Comparison of ENCODE assay signal across 24 mouse cellular contexts in the genomic region with DNA sequence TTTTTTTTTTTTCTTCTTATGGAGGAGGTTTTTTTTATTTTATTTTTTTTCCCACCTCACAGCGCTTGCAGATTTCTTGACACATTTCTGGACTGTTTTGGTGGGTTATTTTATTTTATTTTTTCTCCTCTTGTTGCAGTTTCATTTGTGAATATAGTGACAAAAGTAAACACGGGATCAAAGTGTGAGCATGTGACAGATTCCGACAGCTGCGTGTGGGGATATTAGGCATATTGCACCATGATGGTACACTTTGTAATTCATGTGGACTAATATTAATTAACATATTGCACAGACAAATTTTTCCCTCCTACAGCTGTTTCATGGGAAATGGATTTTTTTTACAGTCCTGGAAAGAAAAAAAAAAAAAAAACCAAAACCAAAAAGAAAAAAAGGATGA.
A peak's percentile ranks its signal among the peaks of the same experiment; 100 is the strongest.
DNase-seq lines count a peak whose midpoint lies in the region; ATAC-seq lines count a peak whose summit lies in the region.
"Had no signal": no experiment of that assay in that cellular context is flagged by ENCODE, and none has a peak within 500 bp of the region (broad histone marks: within the 10 kb centered on the region; RNA-seq: fewer than 3 reads in every experiment).

No protein-coding gene starts in this region.

- peak overlapping the region; percentile 26 for H3K4me2 ChIP-seq in embryonic facial prominence, embryonic 14.5 days (ENCODE audit: low read depth, low read length)
- H3K4me2 ChIP-seq in intestine, embryonic 15.5 days (replicated peaks): 0 out of 2 replicates have a peak overlapping the region, but pooled peaks have one; percentile 19
- no peak overlapping the region for H3K4me2 ChIP-seq in intestine, embryonic 16.5 days (ENCODE audit: low read depth, low read length)
- H3K4me2 ChIP-seq in neural tube, embryonic 13.5 days: peak overlapping the region; percentile 30
- peak overlapping the region; percentile 17; the same call in 1 of the 2 replicates for H3K4me2 ChIP-seq in neural tube, embryonic 15.5 days
- H3K4me2 ChIP-seq: heart, embryonic 12.5 days; liver, embryonic 13.5 days; lung, embryonic 14.5 days had no signal

- no peak overlapping the region for H3K9ac ChIP-seq in embryonic facial prominence, embryonic 14.5 days (ENCODE audit: low read depth, low read length)
- no peak overlapping the region for H3K9ac ChIP-seq in intestine, embryonic 15.5 days
- no peak overlapping the region for H3K9ac ChIP-seq in intestine, embryonic 16.5 days (ENCODE audit: low read depth, low read length)
- no peak overlapping the region for H3K9ac ChIP-seq in neural tube, embryonic 13.5 days
- H3K9ac ChIP-seq in neural tube, embryonic 15.5 days (replicated peaks): no peak overlapping the region
- H3K9ac ChIP-seq: heart, embryonic 12.5 days; liver, embryonic 13.5 days; lung, embryonic 14.5 days had no signal

- WGBS in embryonic facial prominence, embryonic 14.5 days: 77% methylated on average over 4 of the region's 4 CpGs
- 90% methylated on average over 4 of the region's 4 CpGs for WGBS in embryonic facial prominence, embryonic 10.5 days
- WGBS in intestine, embryonic 15.5 days: 87% methylated on average over 4 of the region's 4 CpGs
- 85% methylated on average over 4 of the region's 4 CpGs for WGBS in intestine, embryonic 16.5 days
- WGBS in neural tube, embryonic 13.5 days: 82% methylated on average over 4 of the region's 4 CpGs
- 79% methylated on average over 4 of the region's 4 CpGs for WGBS in neural tube, embryonic 15.5 days

- no peak for ATAC-seq in embryonic facial prominence, embryonic 14.5 days (ENCODE audit: low read depth)
- no peak for ATAC-seq in intestine, embryonic 15.5 days
- no peak for ATAC-seq in intestine, embryonic 16.5 days
- no peak for ATAC-seq in neural tube, embryonic 13.5 days (ENCODE audit: low read depth)
- no peak for ATAC-seq in neural tube, embryonic 15.5 days (ENCODE audit: low FRiP score)
- ATAC-seq: hindbrain, postnatal 0 days had no signal

- no peak overlapping the region for H3K4me3 ChIP-seq in embryonic facial prominence, embryonic 14.5 days (ENCODE audit: low read depth, low read length)
- H3K4me3 ChIP-seq in embryonic facial prominence, embryonic 10.5 days: no peak overlapping the region
- H3K4me3 ChIP-seq in intestine, embryonic 15.5 days (replicated peaks): no peak overlapping the region
- no peak overlapping the region for H3K4me3 ChIP-seq in intestine, embryonic 16.5 days (ENCODE audit: low read length)
- no peak overlapping the region for H3K4me3 ChIP-seq in neural tube, embryonic 13.5 days
- H3K4me3 ChIP-seq in neural tube, embryonic 15.5 days (replicated peaks): no peak overlapping the region
- H3K4me3 ChIP-seq: erythroblast, embryonic 14.5 days; heart, embryonic 12.5 days; hindbrain, embryonic 10.5 days; liver, embryonic 13.5 days had no signal

- no peaks in the 10 kb centered on the region for H3K4me1 ChIP-seq in embryonic facial prominence, embryonic 14.5 days (ENCODE audit: control insufficient read depth, insufficient read depth, low read length)
- H3K4me1 ChIP-seq in embryonic facial prominence, embryonic 10.5 days: no peaks in the 10 kb centered on the region
- no peaks in the 10 kb centered on the region for H3K4me1 ChIP-seq in intestine, embryonic 15.5 days (replicated peaks)
- H3K4me1 ChIP-seq in intestine, embryonic 16.5 days (ENCODE audit: control insufficient read depth, insufficient read depth, low read length): no peaks in the 10 kb centered on the region
- H3K4me1 ChIP-seq in neural tube, embryonic 13.5 days (replicated peaks): no peaks in the 10 kb centered on the region; the same call in 1 of the 2 replicates
- no peaks in the 10 kb centered on the region for H3K4me1 ChIP-seq in neural tube, embryonic 15.5 days
- H3K4me1 ChIP-seq: heart, embryonic 12.5 days; hindbrain, embryonic 10.5 days; liver, embryonic 13.5 days had no signal

- H3K36me3 ChIP-seq in embryonic facial prominence, embryonic 14.5 days (ENCODE audit: control insufficient read depth, insufficient read depth, low read length): no peaks in the 10 kb centered on the region
- no peaks in the 10 kb centered on the region for H3K36me3 ChIP-seq in embryonic facial prominence, embryonic 10.5 days (replicated peaks)
- no peaks in the 10 kb centered on the region for H3K36me3 ChIP-seq in intestine, embryonic 15.5 days
- H3K36me3 ChIP-seq in intestine, embryonic 16.5 days (ENCODE audit: control insufficient read depth, insufficient read depth, low read length): no peaks in the 10 kb centered on the region
- H3K36me3 ChIP-seq in neural tube, embryonic 13.5 days: no peaks in the 10 kb centered on the region
- H3K36me3 ChIP-seq in neural tube, embryonic 15.5 days: no peaks in the 10 kb centered on the region
- H3K36me3 ChIP-seq: heart, embryonic 12.5 days; hindbrain, embryonic 10.5 days; liver, embryonic 13.5 days had no signal

- H3K27me3 ChIP-seq in embryonic facial prominence, embryonic 14.5 days (replicated peaks; ENCODE audit: control insufficient read depth, insufficient read depth, low read length): no peaks in the 10 kb centered on the region
- no peaks in the 10 kb centered on the region for H3K27me3 ChIP-seq in embryonic facial prominence, embryonic 10.5 days (replicated peaks; ENCODE audit: low read depth, poor library complexity, severe bottlenecking)
- no peaks in the 10 kb centered on the region for H3K27me3 ChIP-seq in intestine, embryonic 15.5 days (replicated peaks)
- no peaks in the 10 kb centered on the region for H3K27me3 ChIP-seq in intestine, embryonic 16.5 days (replicated peaks; ENCODE audit: control insufficient read depth, insufficient read depth, low read length)
- H3K27me3 ChIP-seq in neural tube, embryonic 13.5 days: no peaks in the 10 kb centered on the region
- H3K27me3 ChIP-seq in neural tube, embryonic 15.5 days (replicated peaks): no peaks in the 10 kb centered on the region
- H3K27me3 ChIP-seq: heart, embryonic 12.5 days; liver, embryonic 13.5 days had no signal

- H3K27ac ChIP-seq in embryonic facial prominence, embryonic 14.5 days (replicated peaks; ENCODE audit: low read depth, low read length): no peak overlapping the region
- H3K27ac ChIP-seq in embryonic facial prominence, embryonic 10.5 days (replicated peaks): no peak overlapping the region
- no peak overlapping the region for H3K27ac ChIP-seq in intestine, embryonic 15.5 days
- H3K27ac ChIP-seq in intestine, embryonic 16.5 days (ENCODE audit: low read length): no peak overlapping the region
- H3K27ac ChIP-seq in neural tube, embryonic 13.5 days (replicated peaks): no peak overlapping the region
- no peak overlapping the region for H3K27ac ChIP-seq in neural tube, embryonic 15.5 days (replicated peaks)
- H3K27ac ChIP-seq: hindbrain, embryonic 10.5 days; hindbrain, postnatal 0 days; liver, embryonic 13.5 days had no signal

- no peak for DNase-seq in embryonic facial prominence, embryonic 14.5 days (ENCODE audit: low spot score)
- no peak for DNase-seq in embryonic facial prominence, embryonic 10.5 days (ENCODE audit: low spot score)
- DNase-seq in neural tube, embryonic 10.5 days (ENCODE audit: extremely low spot score, low spot score): no peak
- DNase-seq in frontal cortex, adult 2 months (ENCODE audit: extremely low spot score in 1 of 2, low spot score in 1 of 2): no peak
- DNase-seq: adrenal gland, postnatal 25 days; cerebellum, adult 11-12 months; gastrocnemius, postnatal 14 days; heart, adult 18-20 months; heart, postnatal 10 days; kidney, adult 11 months; kidney, postnatal 36 days; liver, embryonic 13.5 days; lung, embryonic 14.5 days; lung, postnatal 4 days; midbrain, embryonic 14.5 days; thymus, adult 18-20 months had no signal

- no peaks in the 10 kb centered on the region for H3K9me3 ChIP-seq in embryonic facial prominence, embryonic 14.5 days (ENCODE audit: control insufficient read depth, low read length)
- no peaks in the 10 kb centered on the region for H3K9me3 ChIP-seq in embryonic facial prominence, embryonic 10.5 days
- H3K9me3 ChIP-seq in intestine, embryonic 15.5 days: no peaks in the 10 kb centered on the region
- no peaks in the 10 kb centered on the region for H3K9me3 ChIP-seq in intestine, embryonic 16.5 days (ENCODE audit: control insufficient read depth, low read length)
- H3K9me3 ChIP-seq in neural tube, embryonic 13.5 days: no peaks in the 10 kb centered on the region
- no peaks in the 10 kb centered on the region for H3K9me3 ChIP-seq in neural tube, embryonic 15.5 days (replicated peaks)
- H3K9me3 ChIP-seq: heart, embryonic 12.5 days; hindbrain, embryonic 10.5 days; liver, embryonic 13.5 days had no signal
